Mouse (Mus musculus) MEL (cell line): ENCODE data around the gene Prickle2. TPM values are rescaled to one million over a fixed set of nuclear protein-coding genes. Genes with fewer than 3 reads are reported as not detected.

Experiments used
- DNase-seq: peaks from one replicate; pipeline ENCODE4 v3.0.0; 2011; ENCODE audit warnings: low read depth, low spot score
- H3K27ac ChIP-seq: 2 replicates; pipeline ENCODE4 v1.5.1; 2012; ENCODE audit warnings: low read depth, mild to moderate bottlenecking, control low read depth, low read length, moderate library complexity; ENCODE audit not compliant: control insufficient read depth
- H3K27me3 ChIP-seq, 2 experiments: fragments of 150-350 bp in 1 of 2; sonication (generic) in 1 of 2; 2 replicates each; pipeline ENCODE4 v1.6.1; 2012; ENCODE audit warnings: low read length in 2 of 2, mild to moderate bottlenecking in 2 of 2, improper control_type of control experiment in 1 of 2, moderate library complexity in 1 of 2; ENCODE audit not compliant: insufficient read depth in 2 of 2, control insufficient read depth in 1 of 2
- H3K36me3 ChIP-seq, 2 experiments: 2 replicates each; pipeline ENCODE4 v1.6.1; 2012 to 2014; ENCODE audit warnings: low read length in 2 of 2, improper control_type of control experiment in 1 of 2, inconsistent platforms in 1 of 2, mild to moderate bottlenecking in 1 of 2; ENCODE audit not compliant: insufficient read depth in 2 of 2, control insufficient read depth in 1 of 2
- H3K4me1 ChIP-seq, 2 experiments: fragments of 150-350 bp in 1 of 2; sonication (generic) in 1 of 2; 2 replicates each; pipeline ENCODE4 v1.6.1; 2012; ENCODE audit warnings: low read length in 2 of 2, improper control_type of control experiment in 1 of 2, mild to moderate bottlenecking in 1 of 2; ENCODE audit not compliant: insufficient read depth in 2 of 2, control insufficient read depth in 1 of 2
- H3K4me3 ChIP-seq, 2 experiments: fragments of 150-350 bp in 1 of 2; sonication (generic) in 1 of 2; 2 replicates each; pipeline ENCODE4 v1.5.1; 2012; ENCODE audit warnings: low read depth in 2 of 2, low read length in 2 of 2, mild to moderate bottlenecking in 2 of 2, moderate library complexity in 2 of 2, control low read depth in 1 of 2, improper control_type of control experiment in 1 of 2; ENCODE audit not compliant: control insufficient read depth in 1 of 2, insufficient read depth in 1 of 2
- H3K79me2 ChIP-seq: 2 replicates; pipeline ENCODE4 v1.6.1; 2012; ENCODE audit warnings: mild to moderate bottlenecking, low read length, moderate library complexity; ENCODE audit not compliant: control insufficient read depth, poor library complexity, insufficient read depth
- H3K9ac ChIP-seq: 2 replicates; pipeline ENCODE4 v1.6.1; 2012; ENCODE audit warnings: low read depth, mild to moderate bottlenecking, control low read depth, low read length, moderate library complexity; ENCODE audit not compliant: control insufficient read depth, poor library complexity, severe bottlenecking
- H3K9me3 ChIP-seq: fragments of 150-350 bp; sonication (generic); replicated peaks from 2 replicates; pipeline ENCODE4 v1.6.1; 2012; ENCODE audit warnings: mild to moderate bottlenecking, low read length, improper control_type of control experiment, moderate library complexity; ENCODE audit not compliant: insufficient read depth
- BHLHE40 ChIP-seq: IDR thresholded peaks from 2 replicates; pipeline ENCODE4 v1.6.1; 2012; ENCODE audit warnings: low read depth, mild to moderate bottlenecking, inconsistent platforms, low read length, improper control_type of control experiment, borderline replicate concordance
- CHD1 ChIP-seq: IDR thresholded peaks from 2 replicates; pipeline ENCODE4 v1.6.1; 2012; ENCODE audit warnings: low read depth, mild to moderate bottlenecking, inconsistent platforms, low read length, improper control_type of control experiment
- CHD2 ChIP-seq: IDR thresholded peaks from 2 replicates; pipeline ENCODE4 v1.6.1; 2011; ENCODE audit warnings: low read length, improper control_type of control experiment
- CTCF ChIP-seq, 3 experiments: IDR thresholded peaks in 2 of 3; conservative IDR thresholded peaks in 1 of 3; 2 replicates each; pipeline ENCODE4 v1.5.1; 2011 to 2012; ENCODE audit warnings: low read length in 3 of 3, low read depth in 2 of 3, mild to moderate bottlenecking in 2 of 3, improper control_type of control experiment in 1 of 3, inconsistent platforms in 1 of 3, mixed read lengths in 1 of 3, moderate library complexity in 1 of 3; ENCODE audit not compliant: control insufficient read depth in 1 of 3, insufficient read depth in 1 of 3, poor library complexity in 1 of 3, severe bottlenecking in 1 of 3
- ETS1 ChIP-seq: IDR thresholded peaks from 2 replicates; pipeline ENCODE4 v1.6.1; 2012; ENCODE audit warnings: low read depth, mild to moderate bottlenecking, inconsistent platforms, low read length, improper control_type of control experiment, moderate library complexity
- GABPA ChIP-seq: IDR thresholded peaks from 2 replicates; pipeline ENCODE4 v1.6.1; 2012; ENCODE audit warnings: low read depth, mild to moderate bottlenecking, inconsistent platforms, low read length, improper control_type of control experiment, moderate library complexity
- GATA1 ChIP-seq: IDR thresholded peaks from 2 replicates; pipeline ENCODE4 v1.6.1; 2011; ENCODE audit warnings: low read depth, low read length, improper control_type of control experiment
- HCFC1 ChIP-seq: IDR thresholded peaks from 2 replicates; pipeline ENCODE4 v1.6.1; 2012; ENCODE audit warnings: low read depth, mild to moderate bottlenecking, inconsistent platforms, low read length, improper control_type of control experiment, moderate library complexity
- KAT2A ChIP-seq: conservative IDR thresholded peaks from 2 replicates; pipeline ENCODE4 v1.6.1; 2012; ENCODE audit warnings: low read depth, low read length, improper control_type of control experiment, inconsistent platforms
- MAFK ChIP-seq: IDR thresholded peaks from 2 replicates; pipeline ENCODE4 v1.6.1; 2011; ENCODE audit warnings: low read depth, mild to moderate bottlenecking, low read length, improper control_type of control experiment, borderline replicate concordance
- MAZ ChIP-seq: IDR thresholded peaks from 2 replicates; pipeline ENCODE4 v1.6.1; 2012; ENCODE audit warnings: low read depth, mild to moderate bottlenecking, inconsistent platforms, low read length, improper control_type of control experiment
- MEF2A ChIP-seq: IDR thresholded peaks from 2 replicates; pipeline ENCODE4 v1.6.1; 2014; ENCODE audit warnings: low read depth, mild to moderate bottlenecking, inconsistent platforms, low read length, improper control_type of control experiment; ENCODE audit not compliant: poor library complexity, insufficient replicate concordance, severe bottlenecking; ENCODE audit errors: extremely low read depth
- MXI1 ChIP-seq: IDR thresholded peaks from 2 replicates; pipeline ENCODE4 v1.6.1; 2011; ENCODE audit warnings: mild to moderate bottlenecking, low read depth, low read length, improper control_type of control experiment
- MYB ChIP-seq: IDR thresholded peaks from 2 replicates; pipeline ENCODE4 v1.6.1; 2011; ENCODE audit warnings: mild to moderate bottlenecking, low read depth, low read length, improper control_type of control experiment
- POLR2A ChIP-seq, 2 experiments: IDR thresholded peaks; 2 replicates each; pipeline ENCODE4 v1.6.1; 2011 to 2012; ENCODE audit warnings: low read length in 2 of 2, mild to moderate bottlenecking in 2 of 2, control low read depth in 1 of 2, improper control_type of control experiment in 1 of 2, low read depth in 1 of 2, moderate library complexity in 1 of 2; ENCODE audit not compliant: control insufficient read depth in 1 of 2, insufficient read depth in 1 of 2, poor library complexity in 1 of 2
- RAD21 ChIP-seq: IDR thresholded peaks from 2 replicates; pipeline ENCODE4 v1.6.1; 2011; ENCODE audit warnings: mild to moderate bottlenecking, low read depth, low read length, improper control_type of control experiment
- RCOR1 ChIP-seq: IDR thresholded peaks from 2 replicates; pipeline ENCODE4 v1.6.1; 2012; ENCODE audit warnings: low read depth, mild to moderate bottlenecking, inconsistent platforms, low read length, improper control_type of control experiment
- SIN3A ChIP-seq: IDR thresholded peaks from 2 replicates; pipeline ENCODE4 v1.6.1; 2012; ENCODE audit warnings: low read length, improper control_type of control experiment, inconsistent platforms
- SMC3 ChIP-seq: IDR thresholded peaks from 2 replicates; pipeline ENCODE4 v1.6.1; 2011; ENCODE audit warnings: low read depth, low read length, improper control_type of control experiment
- TCF12 ChIP-seq: IDR thresholded peaks from 2 replicates; pipeline ENCODE4 v1.6.1; 2014; ENCODE audit warnings: low read depth, mild to moderate bottlenecking, inconsistent platforms, low read length, improper control_type of control experiment, moderate library complexity
- UBTF ChIP-seq: IDR thresholded peaks from 2 replicates; pipeline ENCODE4 v1.6.1; 2012; ENCODE audit warnings: low read depth, mild to moderate bottlenecking, inconsistent platforms, low read length, improper control_type of control experiment, moderate library complexity, borderline replicate concordance; ENCODE audit not compliant: insufficient read depth
- USF2 ChIP-seq, 2 experiments: IDR thresholded peaks; 2 replicates each; pipeline ENCODE4 v1.6.1; 2011 to 2012; ENCODE audit warnings: improper control_type of control experiment in 2 of 2, low read length in 2 of 2, borderline replicate concordance in 1 of 2, inconsistent platforms in 1 of 2, low read depth in 1 of 2, mild to moderate bottlenecking in 1 of 2; ENCODE audit not compliant: insufficient read depth in 1 of 2
- ZMIZ1 ChIP-seq: IDR thresholded peaks from 2 replicates; pipeline ENCODE4 v1.6.1; 2012; ENCODE audit warnings: low read depth, mild to moderate bottlenecking, inconsistent platforms, low read length, improper control_type of control experiment, moderate library complexity
- polyA plus RNA-seq, 2 experiments: library from polyadenylated mRNA; stranded (reverse) in 1 of 2; unstranded in 1 of 2; fragments of >175 nt in 1 of 2; fragments of >200 nt in 1 of 2; gene quantifications; 2 replicates each; pipeline versions ENCODE4 v1.2.1 to v1.2.4; 2012; ENCODE audit warnings: low replicate concordance in 2 of 2, low read depth in 1 of 2; ENCODE audit not compliant: insufficient read length in 2 of 2, insufficient read depth in 1 of 2, missing spikeins in 1 of 2
- total RNA-seq: library from RNA; depleted of rRNA; stranded (reverse); fragments of 300-350 nt; gene quantifications from 2 replicates; pipeline ENCODE4 v1.2.3, GENCODE M21; 2012

The Prickle2 gene
- total and polyA plus RNA-seq, 3 experiments = not detected

GRCm38 (mm10) chr6:92432146-92432545 lies 273.8 kb downstream of the Prickle2 start:
- no peak overlapping the region for H3K9ac ChIP-seq
- no peak for DNase-seq
- no peaks in the 10 kb centered on the region for H3K79me2 ChIP-seq
- no peak overlapping the region for H3K27ac ChIP-seq
- TF ChIP-seq CHD1 = no peak
- no peak for TF ChIP-seq UBTF
- TF ChIP-seq RCOR1 = no peak
- no peak for TF ChIP-seq RAD21
- TF ChIP-seq MAZ = no peak
- TF ChIP-seq BHLHE40 = no peak
- TF ChIP-seq SIN3A = no peak
- no peak for TF ChIP-seq TCF12
- no peak for TF ChIP-seq MYB
- TF ChIP-seq MXI1 = no peak
- TF ChIP-seq USF2 (IDR thresholded peaks at IDR 0.05; ENCODE audit: borderline replicate concordance in 1 of 2, insufficient read depth in 1 of 2, low read depth in 1 of 2, low read length in 2 of 2) = no peak
- TF ChIP-seq CTCF (IDR thresholded peaks at IDR 0.05 in 2 of 3, conservative IDR thresholded peaks at IDR 0.05 in 1 of 3; ENCODE audit: control insufficient read depth in 1 of 3, insufficient read depth in 1 of 3, low read depth in 2 of 3, low read length in 3 of 3, poor library complexity in 1 of 3, severe bottlenecking in 1 of 3) = no peak
- TF ChIP-seq ZMIZ1 = no peak
- TF ChIP-seq SMC3 = no peak
- TF ChIP-seq HCFC1 = no peak
- TF ChIP-seq KAT2A = no peak
- TF ChIP-seq POLR2A (IDR thresholded peaks at IDR 0.05; ENCODE audit: control insufficient read depth in 1 of 2, insufficient read depth in 1 of 2, low read depth in 1 of 2, low read length in 2 of 2, poor library complexity in 1 of 2) = no peak
- no peaks in the 10 kb centered on the region for H3K36me3 ChIP-seq
- H3K9me3 ChIP-seq = no peaks in the 10 kb centered on the region
- H3K4me1 ChIP-seq = no peaks in the 10 kb centered on the region
- H3K27me3 ChIP-seq = no peaks in the 10 kb centered on the region
- H3K4me3 ChIP-seq = no peak overlapping the region

GRCm38 (mm10) chr6:92427406-92428171 lies 278.4 kb downstream of the Prickle2 start:
- H3K79me2 ChIP-seq = no peaks in the 10 kb centered on the region
- H3K27me3 ChIP-seq = no peaks in the 10 kb centered on the region
- no peaks in the 10 kb centered on the region; the same call in 1 of the 2 replicates for H3K9me3 ChIP-seq
- H3K36me3 ChIP-seq = no peaks in the 10 kb centered on the region
- H3K4me1 ChIP-seq = no peaks in the 10 kb centered on the region
- no peak overlapping the region for H3K27ac ChIP-seq
- TF ChIP-seq ZMIZ1 = no peak
- TF ChIP-seq GABPA = no peak
- TF ChIP-seq SIN3A = no peak
- no peak for TF ChIP-seq CTCF (IDR thresholded peaks at IDR 0.05 in 2 of 3, conservative IDR thresholded peaks at IDR 0.05 in 1 of 3; ENCODE audit: control insufficient read depth in 1 of 3, insufficient read depth in 1 of 3, low read depth in 2 of 3, low read length in 3 of 3, poor library complexity in 1 of 3, severe bottlenecking in 1 of 3)
- TF ChIP-seq ETS1 = no peak
- TF ChIP-seq CHD2 = no peak
- TF ChIP-seq KAT2A = no peak
- no peak for TF ChIP-seq MEF2A
- no peak for TF ChIP-seq CHD1
- TF ChIP-seq GATA1 = no peak
- no peak for TF ChIP-seq MAFK
- TF ChIP-seq MXI1 = no peak
- H3K4me3 ChIP-seq = no peak overlapping the region
- no peak overlapping the region for H3K9ac ChIP-seq
- no peak for DNase-seq
